Mouse (Mus musculus) E14TG2a.4 (cell line): ENCODE data around the gene Mast4.

Source experiments
- CTCF ChIP-seq: conservative IDR thresholded peaks from 2 replicates; pipeline ENCODE4 v1.5.1; 2014; ENCODE audit warnings: low read length
- NANOG ChIP-seq: IDR thresholded peaks from 2 replicates; pipeline ENCODE4 v1.6.1; 2014; ENCODE audit warnings: borderline replicate concordance, low read length, mixed read lengths
- POU5F1 ChIP-seq: IDR thresholded peaks from 2 replicates; pipeline ENCODE4 v1.6.1; 2014; ENCODE audit warnings: low read length, borderline replicate concordance

GRCm38 (mm10) chr13:102684890-102685289, 649.4 kb downstream of the Mast4 start:
- TF ChIP-seq CTCF: no peak
- no peak for TF ChIP-seq POU5F1
- no peak for TF ChIP-seq NANOG
